Mouse (Mus musculus): ENCODE results near the gene Kcnt2.

DNA sequence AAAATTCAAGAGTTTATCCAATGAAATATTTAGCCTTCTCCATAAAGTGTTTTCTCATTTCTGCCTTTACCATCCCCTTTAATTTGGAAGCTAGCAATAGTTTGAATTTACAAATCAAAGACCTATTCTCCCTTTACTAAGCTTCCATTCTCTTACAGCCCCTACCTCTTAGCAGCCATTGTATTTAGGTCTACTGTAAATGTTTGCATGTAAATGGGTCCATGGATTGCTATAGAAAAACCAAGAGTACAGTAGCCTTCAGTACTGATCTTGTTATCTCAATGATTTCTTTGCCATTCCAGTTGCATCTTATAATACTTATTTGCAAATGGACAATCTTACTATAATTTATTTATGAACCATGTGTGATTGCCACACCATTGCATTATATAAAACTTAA, 267.5 kb downstream of the Kcnt2 start:
- TF ChIP-seq CTCF (IDR thresholded peaks at IDR 0.05) (no peak), POLR2A (IDR thresholded peaks at IDR 0.05; ENCODE audit: insufficient read depth, low read depth, low read length) (no peak), EP300 (IDR thresholded peaks at IDR 0.05; ENCODE audit: insufficient read depth, low read depth, low read length) (no peak)
